Mouse (Mus musculus): ENCODE results near the gene Elf1. TPM values are rescaled to one million over a fixed set of nuclear protein-coding genes. Genes with fewer than 3 reads are reported as not detected.

Gene Elf1
- total RNA-seq, 1 experiment from 2014 or later, result 27.7 TPM

- no peak for DNase-seq
These were observed 93.4 kb downstream of the Elf1 start for GRCm38 (mm10) chr14:79574361-79574760.

- no peak for DNase-seq
These were observed 102.7 kb downstream of the Elf1 start for GRCm38 (mm10) chr14:79583526-79584245.

GRCm38 (mm10) chr14:79586499-79587138, 105.6 kb downstream of the Elf1 start:
- DNase-seq, result no peak

DNA sequence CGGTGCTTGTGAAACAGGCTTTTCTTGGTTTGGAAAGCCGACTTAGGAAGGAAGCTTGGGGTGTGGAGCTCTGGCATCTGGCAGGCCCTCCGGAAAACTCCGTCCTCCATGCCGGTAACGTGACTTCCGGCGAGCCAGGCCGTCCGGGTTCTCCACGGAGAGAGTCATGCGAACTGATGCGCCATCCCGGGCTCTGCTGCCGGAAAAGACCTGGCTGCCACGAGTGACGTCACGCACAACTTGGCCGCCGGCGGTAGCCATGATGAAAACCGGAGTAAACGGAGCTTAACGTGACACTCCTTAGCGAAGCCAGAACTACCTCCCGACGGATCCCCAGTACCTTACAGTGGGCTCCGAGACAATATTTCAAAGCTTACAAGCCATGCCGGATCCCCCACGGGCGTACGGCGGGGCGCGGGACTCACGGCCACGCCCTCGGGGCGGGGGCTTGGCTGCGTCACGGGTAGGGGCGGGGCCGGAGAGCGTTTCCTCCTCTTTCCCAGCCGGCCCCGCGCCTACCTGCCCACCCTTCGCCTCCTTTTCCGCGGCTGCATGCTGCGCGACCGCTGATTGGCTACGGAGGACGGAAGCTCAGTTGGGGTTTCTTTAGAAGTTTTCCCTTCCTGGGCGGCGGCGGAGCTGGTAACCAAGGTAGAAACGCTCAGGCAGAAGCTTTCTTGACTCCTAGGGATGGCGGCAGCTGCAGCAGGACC, 106.3 kb downstream of the Elf1 start, which contains the start of gene Sugt1:
Sugt1 (plus strand) TSS at position 553 of the 713 bp plus-strand sequence.
- peak; percentile 96 for DNase-seq

- no peak for DNase-seq
These were observed 106.8 kb downstream of the Elf1 start for GRCm38 (mm10) chr14:79587852-79588229.

DNA sequence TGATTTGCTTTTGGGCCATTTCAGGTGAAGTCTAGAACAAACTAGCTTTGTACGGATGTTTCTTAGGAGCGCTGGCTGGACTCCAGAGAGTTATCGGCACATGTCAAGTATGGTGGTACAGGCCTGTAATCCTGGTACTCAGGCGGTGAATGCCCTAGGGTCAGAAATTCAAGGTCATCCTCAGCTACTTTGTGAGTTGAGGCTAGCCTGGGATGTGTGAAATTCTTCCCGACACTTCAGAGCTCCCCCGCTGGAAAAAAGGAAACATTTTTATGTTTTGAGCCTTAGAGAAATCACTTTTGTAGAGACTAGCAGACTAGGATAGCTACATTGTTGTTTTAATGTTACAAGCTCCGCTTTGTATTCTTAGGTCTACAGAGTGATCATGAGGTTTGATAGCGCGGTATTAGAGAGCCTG, 107.5 kb downstream of the Elf1 start:
- no peak for DNase-seq

GRCm38 (mm10) chr14:79589401-79589800, 108.4 kb downstream of the Elf1 start:
- no peak for DNase-seq

DNA sequence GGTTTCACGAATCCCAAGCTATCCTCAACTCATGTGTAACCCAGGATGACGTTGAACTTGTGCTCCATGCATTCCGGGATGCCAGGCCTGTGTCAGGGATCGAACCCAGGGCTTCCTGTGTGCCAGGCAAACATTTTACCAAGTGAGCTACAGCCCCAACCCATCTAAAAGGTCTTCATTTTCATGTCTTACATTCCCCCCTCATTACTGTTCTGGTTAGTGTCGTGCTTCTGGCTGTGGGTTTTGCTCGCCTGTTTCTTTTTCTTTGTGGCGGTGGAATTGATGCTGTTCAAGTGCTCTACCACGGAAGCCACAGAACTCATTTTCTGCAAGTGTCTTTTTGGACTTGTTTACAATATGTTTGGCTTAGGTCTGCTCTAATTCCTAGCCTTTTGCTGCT, 109.9 kb downstream of the Elf1 start:
- DNase-seq, result no peak

- no peak for DNase-seq
These were observed 110.6 kb downstream of the Elf1 start for GRCm38 (mm10) chr14:79591611-79592010.

DNA sequence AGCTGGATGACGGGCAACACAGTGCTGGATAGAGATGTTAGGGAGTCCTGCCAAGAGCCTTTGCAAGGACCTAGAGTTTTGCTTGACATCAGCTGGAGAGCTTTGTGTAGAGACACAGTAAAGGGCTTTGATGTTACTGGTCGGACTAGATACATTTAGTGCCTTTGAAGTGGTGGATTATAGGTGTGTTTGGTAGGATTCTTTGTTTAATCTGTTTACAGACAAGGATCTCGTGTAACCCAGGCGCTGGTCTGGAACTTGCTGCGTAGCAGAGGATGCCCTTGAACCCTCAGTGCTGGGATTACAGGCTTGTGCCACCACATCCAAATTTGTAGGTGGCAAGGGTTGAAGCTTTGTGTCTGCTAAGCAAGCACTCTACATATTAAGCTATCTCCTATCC, 113.1 kb downstream of the Elf1 start:
- DNase-seq, result no peak

DNA sequence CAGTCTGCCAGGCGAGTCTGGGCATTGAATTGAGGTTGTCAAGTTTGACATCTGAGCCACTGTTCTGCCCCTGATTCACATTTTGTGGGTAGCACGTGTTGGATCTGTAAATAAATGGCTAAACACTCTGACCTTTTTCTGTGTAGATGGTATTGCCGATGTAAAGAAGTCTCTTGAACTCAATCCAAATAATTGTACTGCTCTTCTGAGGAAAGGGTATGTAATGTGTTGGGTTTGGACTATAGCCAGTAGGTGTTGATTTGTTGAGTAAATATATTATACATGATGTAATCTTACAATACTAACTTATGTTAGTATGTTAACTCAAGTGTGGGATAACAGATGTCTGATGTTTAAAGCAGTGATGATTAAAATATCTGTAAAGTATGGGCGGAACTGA, 115.6 kb downstream of the Elf1 start:
- no peak for DNase-seq

DNA sequence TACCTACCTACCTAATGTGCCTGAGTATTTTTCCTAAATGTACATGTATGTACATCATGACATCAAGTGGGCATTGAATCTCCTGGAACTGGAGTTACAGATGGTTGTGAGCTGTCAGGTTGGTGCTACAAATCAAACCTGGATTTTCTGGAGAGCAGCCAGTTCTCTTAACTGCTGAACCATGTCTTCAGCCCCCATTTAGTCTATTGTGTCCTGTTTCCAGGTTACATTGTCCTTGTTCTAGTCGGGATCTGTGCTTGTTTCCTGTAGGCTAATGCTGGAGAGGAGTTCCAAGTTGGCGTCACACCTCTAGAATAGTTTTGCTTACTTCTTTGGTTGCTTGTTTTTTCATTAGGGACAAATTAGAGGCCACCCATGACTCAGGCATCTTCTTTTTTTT, 124.9 kb downstream of the Elf1 start:
- DNase-seq, result no peak

DNA sequence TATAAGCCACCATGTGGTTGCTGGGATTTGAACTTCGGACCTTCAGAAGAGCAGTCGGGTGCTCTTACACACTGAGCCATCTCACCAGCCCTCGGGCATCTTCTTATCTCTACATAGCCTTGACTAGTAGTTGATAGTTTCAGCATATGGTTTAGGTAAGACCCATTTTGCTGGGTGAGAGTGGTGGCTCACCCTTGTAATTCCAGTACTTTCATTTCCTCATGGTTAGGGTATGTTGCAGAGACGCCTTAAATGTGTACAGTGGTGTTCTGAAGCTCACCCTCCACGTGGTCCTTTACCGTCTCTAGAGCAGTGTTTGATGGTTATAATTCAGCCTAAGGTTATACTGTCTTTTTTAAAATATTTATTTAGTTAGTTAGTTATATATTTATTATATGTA, 125.4 kb downstream of the Elf1 start:
- DNase-seq, result no peak

DNA sequence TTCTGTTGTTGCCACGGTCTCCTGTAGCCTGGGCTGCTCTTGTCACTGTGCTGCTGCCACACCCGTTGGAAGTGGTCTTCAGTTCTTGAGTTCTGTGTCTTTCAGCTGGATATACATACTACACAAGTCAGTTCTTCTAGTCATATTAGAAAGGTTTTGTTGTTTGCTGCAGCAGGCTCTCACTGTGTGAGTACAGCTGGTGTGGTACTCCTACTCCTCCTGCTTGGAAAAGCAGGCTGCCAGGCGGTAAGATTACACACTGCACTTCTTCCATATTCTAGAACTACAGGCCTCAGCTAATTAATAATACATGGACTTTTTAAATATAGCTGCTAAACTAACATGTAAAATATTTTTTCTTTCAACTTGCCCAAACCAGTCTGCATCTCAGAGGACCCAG, 125.9 kb downstream of the Elf1 start:
- DNase-seq, result no peak

DNA sequence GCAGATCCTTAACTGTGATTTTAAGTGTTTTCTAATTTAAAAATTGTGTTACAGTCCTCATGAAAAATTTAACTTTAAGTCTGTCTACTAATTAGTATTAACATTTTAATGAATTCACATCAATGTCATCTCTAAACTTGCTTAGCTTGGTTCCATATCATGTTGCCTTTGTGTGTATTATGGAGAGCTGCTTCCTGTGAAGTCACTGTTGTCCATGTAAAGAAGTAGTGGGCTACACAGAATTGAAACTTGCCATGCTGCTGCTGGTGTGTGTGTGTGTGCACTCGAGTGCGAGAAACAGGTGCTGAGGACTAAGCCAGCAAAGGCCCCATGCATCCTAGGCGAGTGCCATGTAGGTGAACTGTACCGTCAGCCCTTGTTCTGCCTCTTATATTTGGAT, 126.4 kb downstream of the Elf1 start:
- no peak for DNase-seq

DNA sequence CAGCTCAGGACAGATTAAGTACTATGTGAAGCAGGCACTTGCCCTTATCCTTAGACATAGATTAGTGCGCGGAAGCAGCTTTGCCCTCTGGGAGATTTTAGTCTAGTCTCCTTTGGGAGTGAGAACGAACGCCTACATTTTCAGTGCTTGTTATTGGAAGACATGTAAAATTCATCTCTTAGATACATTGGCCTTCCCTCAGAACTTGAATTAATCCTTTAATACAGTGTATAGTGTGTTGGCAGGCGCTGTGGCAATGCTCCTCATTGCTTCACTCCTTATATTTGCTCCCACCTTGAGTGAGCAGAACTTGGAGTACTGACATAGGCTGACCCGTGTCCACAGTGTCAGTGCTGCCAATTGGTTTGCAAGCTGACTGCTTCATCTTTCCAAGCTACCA, 127.3 kb downstream of the Elf1 start:
- DNase-seq, result no peak

DNA sequence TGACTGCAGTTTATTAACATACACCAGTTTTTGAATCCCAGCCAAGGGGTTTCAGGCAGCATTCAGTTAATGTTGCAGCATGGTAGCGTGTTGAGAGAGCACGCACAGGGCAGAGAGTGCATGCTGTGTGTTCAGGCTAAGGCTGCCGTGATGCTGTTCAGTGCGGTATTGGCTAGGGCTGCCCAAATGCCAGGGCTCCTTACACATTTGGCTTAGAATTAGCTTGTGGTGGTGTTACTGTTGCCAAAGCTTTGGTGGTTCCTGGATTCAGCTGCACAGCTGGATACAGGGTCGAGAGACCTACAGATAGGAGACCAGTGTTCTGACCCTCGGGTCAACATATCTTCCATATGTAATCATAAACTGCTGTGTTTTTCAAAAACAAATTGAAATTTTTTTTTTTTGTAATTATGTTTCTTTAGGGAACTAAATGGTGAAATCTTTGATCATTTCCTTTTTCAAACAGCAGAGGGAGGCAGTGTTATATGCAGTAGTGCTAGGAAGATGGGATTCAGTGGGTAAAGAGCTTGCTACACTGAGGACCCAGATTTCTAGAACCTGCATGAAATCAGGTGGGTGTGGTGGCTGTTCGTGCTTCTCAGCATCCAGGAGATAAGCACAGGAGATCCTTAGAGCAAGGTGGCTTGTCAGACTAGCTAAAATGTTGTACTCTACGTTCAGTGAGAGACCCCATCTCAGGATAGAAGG, 136.3 kb downstream of the Elf1 start:
- DNase-seq, result no peak

DNA sequence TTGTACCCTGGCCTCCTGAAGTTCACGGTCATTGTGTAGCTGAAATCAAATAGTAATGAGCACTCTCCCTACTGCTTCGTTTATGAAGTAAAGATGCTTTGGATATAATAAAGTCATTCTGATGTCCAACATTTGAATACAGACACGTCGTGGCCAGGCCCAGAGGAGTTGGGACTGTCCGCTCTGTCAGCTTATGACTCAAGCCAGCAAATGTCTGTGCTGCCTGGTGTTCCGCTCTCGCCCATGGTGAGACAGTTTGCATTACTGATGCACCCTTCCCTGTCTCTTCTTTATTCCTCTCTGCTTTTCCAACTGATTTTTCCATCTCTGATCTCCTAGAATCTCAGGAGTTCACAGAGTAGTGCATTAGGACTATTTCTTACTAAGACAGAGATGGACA, 138.8 kb downstream of the Elf1 start:
- no peak for DNase-seq

- no peak for DNase-seq
These were observed 140.1 kb downstream of the Elf1 start for GRCm38 (mm10) chr14:79621143-79621542.
